Mouse (Mus musculus): ENCODE results near the gene Map4. TPM values are rescaled to one million over a fixed set of nuclear protein-coding genes. Genes with fewer than 3 reads are reported as not detected.

Gene Map4
- polyA plus RNA-seq, 1 experiment from 2014 or later = 62.0 TPM

DNA sequence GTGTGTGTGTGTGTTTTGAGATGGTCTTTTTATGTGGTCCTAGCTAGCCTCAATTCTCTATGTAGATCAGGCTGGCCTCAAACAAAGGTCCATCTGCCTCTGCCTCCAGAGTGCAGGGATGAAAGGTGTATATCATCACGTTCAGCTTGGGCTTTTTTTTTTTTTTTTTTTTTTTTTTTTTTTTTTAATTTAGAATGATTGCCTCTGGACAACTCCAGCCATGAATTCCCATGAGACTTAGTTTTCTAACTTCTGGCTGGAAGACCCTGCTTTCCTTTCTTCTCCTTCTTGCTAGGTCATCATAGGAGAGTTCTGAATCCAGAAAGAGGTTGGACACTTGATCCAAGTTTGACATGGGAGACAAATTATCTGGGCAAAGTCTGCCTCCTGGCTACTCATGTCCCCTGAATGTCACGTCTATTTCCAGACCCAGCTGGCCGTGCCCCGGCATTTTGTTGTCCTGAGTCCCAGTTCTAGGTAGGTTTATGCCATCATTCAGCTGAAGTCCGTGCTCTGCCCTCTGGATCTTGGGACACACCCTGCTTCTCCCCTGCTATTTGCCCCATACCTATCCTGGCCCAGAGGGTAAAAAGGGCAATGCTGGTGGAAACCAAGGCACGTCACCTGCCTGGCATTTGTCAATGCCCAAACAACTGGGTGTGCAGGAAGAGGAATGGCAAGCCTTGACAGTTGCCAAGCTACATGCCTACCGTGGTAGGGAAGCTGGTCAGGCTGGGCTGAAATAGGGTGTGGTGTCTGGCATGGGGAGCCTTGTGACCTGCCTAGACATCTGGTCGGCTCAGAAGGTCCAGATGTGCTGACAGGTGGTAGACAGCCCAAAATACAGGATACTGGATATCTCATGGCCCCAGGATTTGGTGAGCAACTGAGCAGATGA is 34.8 kb upstream of the Map4 start:
- Histone ChIP-seq H3K9me3 (ENCODE audit: control insufficient read depth, low read depth, low read length) (no peaks in the 10 kb centered on the region), H3K27me3 (ENCODE audit: control insufficient read depth, insufficient read depth, low read length) (no peaks in the 10 kb centered on the region), H3K9ac (replicated peaks; ENCODE audit: low read depth, low read length) (no peak overlapping the region), H3K4me2 (replicated peaks; ENCODE audit: low read depth, low read length) (no peak overlapping the region), H3K4me3 (ENCODE audit: low read depth, low read length) (no peak overlapping the region), H3K36me3 (ENCODE audit: control insufficient read depth, insufficient read depth, low read length) (peaks cover 36% of the 10 kb centered on the region), H3K27ac (ENCODE audit: low read length) (no peak overlapping the region), H3K4me1 (ENCODE audit: control insufficient read depth, insufficient read depth, low read length) (peaks cover 3% of the 10 kb centered on the region; the same call in 1 of the 2 replicates)
- WGBS = 75% methylated on average over 8 of the region's 8 CpGs
- no peak for ATAC-seq (ENCODE audit: insufficient number of reproducible peaks, insufficient read depth, low FRiP score, low read depth)

DNA sequence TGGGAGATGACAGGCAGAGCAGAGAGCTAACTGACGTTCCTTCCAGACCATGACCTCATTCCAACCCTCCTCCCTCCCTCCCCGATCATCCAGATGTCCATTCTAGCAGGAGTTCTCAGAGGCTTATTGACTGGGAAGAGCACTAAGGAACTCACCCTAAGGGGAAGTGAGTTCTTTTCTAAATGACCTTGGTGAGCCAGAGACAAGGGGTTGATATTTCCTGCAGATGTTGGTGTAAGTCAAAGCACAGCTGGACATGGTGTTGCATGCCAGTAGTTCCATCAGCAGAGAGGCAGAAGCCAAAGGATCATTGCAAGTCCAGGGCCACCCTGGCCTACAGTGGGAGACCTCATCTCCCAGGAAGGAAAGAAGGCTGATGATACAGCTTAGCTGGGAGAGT is 33.2 kb upstream of the Map4 start:
- Histone ChIP-seq H3K4me1 (ENCODE audit: control insufficient read depth, insufficient read depth, low read length) (peaks cover 3% of the 10 kb centered on the region; the same call in 1 of the 2 replicates), H3K27ac (ENCODE audit: low read length) (no peak overlapping the region), H3K9me3 (ENCODE audit: control insufficient read depth, low read depth, low read length) (no peaks in the 10 kb centered on the region), H3K27me3 (ENCODE audit: control insufficient read depth, insufficient read depth, low read length) (no peaks in the 10 kb centered on the region), H3K36me3 (ENCODE audit: control insufficient read depth, insufficient read depth, low read length) (peaks cover 21% of the 10 kb centered on the region), H3K4me3 (ENCODE audit: low read depth, low read length) (no peak overlapping the region), H3K9ac (replicated peaks; ENCODE audit: low read depth, low read length) (no peak overlapping the region), H3K4me2 (replicated peaks; ENCODE audit: low read depth, low read length) (no peak overlapping the region)
- 45% methylated on average over 2 of the region's 2 CpGs for WGBS
- ATAC-seq (ENCODE audit: insufficient number of reproducible peaks, insufficient read depth, low FRiP score, low read depth) = no peak

DNA sequence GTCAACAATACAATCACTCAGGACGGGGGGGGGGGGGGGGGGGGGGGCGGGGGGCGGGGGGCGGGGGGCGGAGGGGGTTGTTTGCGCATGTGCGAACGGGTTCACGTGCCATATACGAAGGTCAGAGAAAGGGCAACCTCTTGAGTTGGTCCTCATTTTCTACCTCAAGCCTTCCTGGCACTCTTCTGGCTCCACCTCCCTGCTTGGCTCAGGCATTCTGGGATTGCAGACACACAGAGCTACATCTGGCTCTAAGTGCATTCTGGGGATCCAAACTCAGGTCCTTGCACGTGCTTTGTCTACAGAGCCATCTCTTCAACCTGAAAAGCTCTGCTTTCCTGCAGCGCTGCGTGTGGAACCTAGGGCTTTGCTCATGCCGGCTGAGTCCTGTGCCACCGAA is 31.9 kb upstream of the Map4 start:
- H3K36me3 ChIP-seq (ENCODE audit: control insufficient read depth, insufficient read depth, low read length) = peaks cover 10% of the 10 kb centered on the region; the same call in 1 of the 2 replicates
- no peak overlapping the region for H3K9ac ChIP-seq (replicated peaks; ENCODE audit: low read depth, low read length)
- no peaks in the 10 kb centered on the region for H3K27me3 ChIP-seq (ENCODE audit: control insufficient read depth, insufficient read depth, low read length)
- H3K4me1 ChIP-seq (ENCODE audit: control insufficient read depth, insufficient read depth, low read length) = peaks cover 3% of the 10 kb centered on the region; the same call in 1 of the 2 replicates
- WGBS = 53% methylated on average over 12 of the region's 15 CpGs
- H3K9me3 ChIP-seq (ENCODE audit: control insufficient read depth, low read depth, low read length) = no peaks in the 10 kb centered on the region
- no peak overlapping the region for H3K4me2 ChIP-seq (replicated peaks; ENCODE audit: low read depth, low read length)
- ATAC-seq (ENCODE audit: insufficient number of reproducible peaks, insufficient read depth, low FRiP score, low read depth) = no peak
- no peak overlapping the region; the same call in 1 of the 2 replicates for H3K27ac ChIP-seq (ENCODE audit: low read length)
- no peak overlapping the region for H3K4me3 ChIP-seq (ENCODE audit: low read depth, low read length)

DNA sequence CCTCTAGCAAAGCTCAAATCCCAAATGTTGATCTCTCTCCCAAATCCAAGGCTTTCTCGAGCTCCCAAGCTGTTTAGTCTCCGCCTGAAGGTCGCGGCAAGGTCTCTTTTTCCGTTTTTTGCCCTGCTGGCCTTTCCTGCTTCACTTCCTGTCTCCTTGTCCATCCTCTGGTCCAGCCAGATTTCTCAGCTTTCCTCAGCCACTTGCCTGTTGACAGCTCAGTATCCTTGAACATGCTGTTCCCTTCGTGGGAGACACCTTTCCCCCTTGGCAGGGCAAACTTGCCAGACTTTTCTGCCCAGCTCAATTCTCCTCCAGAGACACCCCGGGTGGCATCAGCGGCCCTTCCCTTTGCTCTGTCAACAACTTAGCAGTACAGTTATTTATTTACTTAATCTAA is 31.5 kb upstream of the Map4 start:
- H3K9me3 ChIP-seq (ENCODE audit: control insufficient read depth, low read depth, low read length) = no peaks in the 10 kb centered on the region
- no peaks in the 10 kb centered on the region for H3K27me3 ChIP-seq (ENCODE audit: control insufficient read depth, insufficient read depth, low read length)
- ATAC-seq (ENCODE audit: insufficient number of reproducible peaks, insufficient read depth, low FRiP score, low read depth) = no peak
- 0 out of 2 replicates have a peak, but pooled peaks cover 3% of the 10 kb centered on the region for H3K4me1 ChIP-seq (ENCODE audit: control insufficient read depth, insufficient read depth, low read length)
- H3K4me2 ChIP-seq (replicated peaks; ENCODE audit: low read depth, low read length) = no peak overlapping the region
- H3K27ac ChIP-seq (ENCODE audit: low read length) = no peak overlapping the region; the same call in 1 of the 2 replicates
- no peak overlapping the region for H3K9ac ChIP-seq (replicated peaks; ENCODE audit: low read depth, low read length)
- H3K36me3 ChIP-seq (ENCODE audit: control insufficient read depth, insufficient read depth, low read length) = peaks cover 10% of the 10 kb centered on the region; the same call in 1 of the 2 replicates
- 57% methylated on average over 8 of the region's 8 CpGs for WGBS
- H3K4me3 ChIP-seq (ENCODE audit: low read depth, low read length) = no peak overlapping the region

DNA sequence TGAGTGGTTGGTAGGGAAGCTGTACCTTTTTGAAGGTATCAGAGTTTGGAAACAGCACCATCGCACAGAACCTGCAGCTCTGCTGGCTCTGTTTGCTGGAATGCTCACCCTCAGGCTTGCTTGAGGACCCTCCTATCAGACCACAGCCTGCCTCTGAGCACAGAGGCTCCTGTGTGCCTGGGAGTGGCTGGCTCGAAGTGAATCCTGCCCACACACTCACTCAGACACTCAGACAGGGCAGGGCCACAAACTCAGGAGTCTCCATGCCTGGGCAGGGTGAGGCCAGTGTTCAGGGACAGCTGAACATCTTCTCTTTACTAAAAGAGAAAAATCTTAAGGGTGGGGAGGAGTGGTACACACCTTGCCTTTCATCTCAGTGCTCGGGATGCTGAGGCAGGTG is 30.7 kb upstream of the Map4 start:
- Histone ChIP-seq H3K4me3 (ENCODE audit: low read depth, low read length) (no peak overlapping the region), H3K4me2 (replicated peaks; ENCODE audit: low read depth, low read length) (no peak overlapping the region), H3K27ac (ENCODE audit: low read length) (no peak overlapping the region), H3K27me3 (ENCODE audit: control insufficient read depth, insufficient read depth, low read length) (no peaks in the 10 kb centered on the region), H3K4me1 (ENCODE audit: control insufficient read depth, insufficient read depth, low read length) (0 out of 2 replicates have a peak, but pooled peaks cover 3% of the 10 kb centered on the region), H3K36me3 (ENCODE audit: control insufficient read depth, insufficient read depth, low read length) (peaks cover 8% of the 10 kb centered on the region; the same call in 1 of the 2 replicates), H3K9ac (replicated peaks; ENCODE audit: low read depth, low read length) (no peak overlapping the region), H3K9me3 (ENCODE audit: control insufficient read depth, low read depth, low read length) (no peaks in the 10 kb centered on the region)
- WGBS = 77% methylated on average over 3 of the region's 3 CpGs
- no peak for ATAC-seq (ENCODE audit: insufficient number of reproducible peaks, insufficient read depth, low FRiP score, low read depth)

DNA sequence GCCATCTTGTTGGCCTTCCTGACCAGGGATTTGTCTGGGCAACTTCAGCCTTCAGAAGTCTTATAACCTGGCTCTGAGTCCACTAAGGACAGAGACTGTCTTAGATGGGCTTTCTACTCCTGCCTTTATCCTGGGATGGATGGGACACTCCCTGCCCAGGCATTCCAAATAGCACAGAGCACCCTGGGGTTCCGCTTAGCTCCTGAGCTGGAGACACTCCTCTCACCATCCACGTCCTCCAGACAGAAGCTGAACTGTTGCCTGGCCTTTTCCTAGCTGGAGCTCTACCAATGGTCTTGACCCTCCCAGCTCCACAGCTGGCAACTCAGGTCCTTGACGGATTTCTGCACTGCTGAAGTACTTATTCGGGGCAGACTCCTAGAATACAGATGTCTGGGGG is 29.0 kb upstream of the Map4 start:
- no peaks in the 10 kb centered on the region for H3K36me3 ChIP-seq (ENCODE audit: control insufficient read depth, insufficient read depth, low read length)
- H3K9me3 ChIP-seq (ENCODE audit: control insufficient read depth, low read depth, low read length) = no peaks in the 10 kb centered on the region
- no peak overlapping the region for H3K27ac ChIP-seq (ENCODE audit: low read length)
- 56% methylated on average over 4 of the region's 4 CpGs for WGBS
- H3K4me3 ChIP-seq (ENCODE audit: low read depth, low read length) = no peak overlapping the region
- 0 out of 2 replicates have a peak, but pooled peaks cover 6% of the 10 kb centered on the region for H3K4me1 ChIP-seq (ENCODE audit: control insufficient read depth, insufficient read depth, low read length)
- H3K9ac ChIP-seq (replicated peaks; ENCODE audit: low read depth, low read length) = no peak overlapping the region
- H3K4me2 ChIP-seq (replicated peaks; ENCODE audit: low read depth, low read length) = no peak overlapping the region
- no peaks in the 10 kb centered on the region for H3K27me3 ChIP-seq (ENCODE audit: control insufficient read depth, insufficient read depth, low read length)
- ATAC-seq (ENCODE audit: insufficient number of reproducible peaks, insufficient read depth, low FRiP score, low read depth) = no peak

DNA sequence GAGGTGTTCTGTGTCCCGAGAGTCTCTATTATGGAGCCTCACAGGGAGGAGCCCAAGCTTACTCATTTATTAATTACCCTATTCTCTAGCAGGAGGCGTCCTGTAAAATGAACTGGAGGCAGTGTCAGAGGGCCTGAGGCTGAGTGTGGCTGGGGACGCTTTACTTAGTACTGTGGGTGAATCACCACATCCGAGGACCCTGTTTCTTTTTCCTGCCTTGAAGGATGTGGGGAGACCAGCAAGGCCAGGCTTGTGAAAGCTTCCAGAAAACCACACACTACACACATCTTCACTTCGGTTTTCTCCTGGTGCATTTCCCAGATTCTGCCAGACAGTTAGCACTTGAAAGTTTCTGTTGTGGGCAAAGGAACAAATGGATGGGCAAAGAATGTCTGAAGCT is 28.5 kb upstream of the Map4 start:
- Histone ChIP-seq H3K36me3 (ENCODE audit: control insufficient read depth, insufficient read depth, low read length) (no peaks in the 10 kb centered on the region), H3K4me3 (ENCODE audit: low read depth, low read length) (no peak overlapping the region), H3K9me3 (ENCODE audit: control insufficient read depth, low read depth, low read length) (no peaks in the 10 kb centered on the region), H3K27me3 (ENCODE audit: control insufficient read depth, insufficient read depth, low read length) (no peaks in the 10 kb centered on the region), H3K4me2 (replicated peaks; ENCODE audit: low read depth, low read length) (no peak overlapping the region), H3K4me1 (ENCODE audit: control insufficient read depth, insufficient read depth, low read length) (0 out of 2 replicates have a peak, but pooled peaks cover 6% of the 10 kb centered on the region), H3K9ac (replicated peaks; ENCODE audit: low read depth, low read length) (no peak overlapping the region), H3K27ac (ENCODE audit: low read length) (no peak overlapping the region)
- 65% methylated on average over 5 of the region's 5 CpGs for WGBS
- ATAC-seq (ENCODE audit: insufficient number of reproducible peaks, insufficient read depth, low FRiP score, low read depth) = no peak

DNA sequence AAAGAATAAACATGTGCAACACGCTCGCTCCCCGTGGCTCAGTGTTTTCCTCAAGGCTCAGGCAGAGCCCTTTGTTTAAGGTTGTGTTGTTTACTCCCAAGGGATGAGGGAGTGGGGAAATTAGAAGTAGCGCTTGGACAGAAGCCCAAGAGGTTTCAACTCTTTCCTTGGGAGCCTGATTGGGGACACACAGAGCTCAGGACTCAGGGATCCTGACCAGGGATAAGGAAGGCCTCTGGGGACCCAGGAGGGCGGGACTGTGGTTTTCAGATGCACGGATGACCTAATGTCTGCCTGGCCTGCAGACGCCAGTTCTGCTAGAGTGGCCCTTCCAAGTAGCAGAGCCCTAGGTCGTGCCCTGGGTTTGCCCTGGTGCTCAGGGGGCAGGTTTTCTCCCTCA is 24.0 kb upstream of the Map4 start:
- ATAC-seq (ENCODE audit: insufficient number of reproducible peaks, insufficient read depth, low FRiP score, low read depth) = no peak
- H3K9me3 ChIP-seq (ENCODE audit: control insufficient read depth, low read depth, low read length) = no peaks in the 10 kb centered on the region
- no peak overlapping the region for H3K9ac ChIP-seq (replicated peaks; ENCODE audit: low read depth, low read length)
- H3K4me3 ChIP-seq (ENCODE audit: low read depth, low read length) = no peak overlapping the region
- no peaks in the 10 kb centered on the region for H3K36me3 ChIP-seq (ENCODE audit: control insufficient read depth, insufficient read depth, low read length)
- H3K27ac ChIP-seq (ENCODE audit: low read length) = no peak overlapping the region
- WGBS = 50% methylated on average over 8 of the region's 8 CpGs
- H3K4me2 ChIP-seq (replicated peaks; ENCODE audit: low read depth, low read length) = no peak overlapping the region
- 0 out of 2 replicates have a peak, but pooled peaks cover 3% of the 10 kb centered on the region for H3K4me1 ChIP-seq (ENCODE audit: control insufficient read depth, insufficient read depth, low read length)
- H3K27me3 ChIP-seq (ENCODE audit: control insufficient read depth, insufficient read depth, low read length) = no peaks in the 10 kb centered on the region
